Mouse (Mus musculus) thymus, adult 2 months (tissue): ENCODE measurements at regions not wholly inside any gene's neighbourhood (a gene's known extent, or its start where the extent isn't known, plus 50 kb on each side); places are given as distances from the start of the nearest gene placed in this dataset.

Experiments used
- CTCF ChIP-seq: fragments of 200-500 bp; IDR thresholded peaks from 2 replicates; pipeline ENCODE4 v1.5.1; 2012; ENCODE audit warnings: mild to moderate bottlenecking, control low read depth, low read length, moderate library complexity, borderline replicate concordance; ENCODE audit not compliant: control insufficient read depth, poor library complexity, insufficient read depth; ENCODE audit errors: extremely low read depth
- POLR2A ChIP-seq: fragments of 200-500 bp; IDR thresholded peaks from 2 replicates; pipeline ENCODE4 v1.6.1; 2012; ENCODE audit warnings: mild to moderate bottlenecking, low read length, control low read depth, moderate library complexity; ENCODE audit not compliant: control insufficient read depth, poor library complexity, insufficient read depth; ENCODE audit errors: extremely low read depth

GRCm38 (mm10) chr6:39270457-39270856 lies 63.9 kb upstream of the Kdm7a start:
- TF ChIP-seq CTCF (no peak), POLR2A (no peak)
